Mouse (Mus musculus): ENCODE measurements around the gene Erbb4. TPM values are rescaled to one million over a fixed set of nuclear protein-coding genes. Genes with fewer than 3 reads are reported as not detected.

Gene Erbb4
- polyA plus RNA-seq, 1 experiment from 2014 or later = 0.02 TPM

GRCm38 (mm10) chr1:68839352-68839751 lies 268.5 kb downstream of the Erbb4 start:
- no peak for ATAC-seq
- H3K27ac ChIP-seq (ENCODE audit: low read length) = no peak overlapping the region

GRCm38 (mm10) chr1:68834686-68835085 lies 273.2 kb downstream of the Erbb4 start:
- Histone ChIP-seq H3K4me2 (replicated peaks; ENCODE audit: low read depth, low read length) (no peak overlapping the region), H3K4me3 (ENCODE audit: low read depth, low read length) (no peak overlapping the region), H3K4me1 (ENCODE audit: insufficient read depth, low read depth, low read length) (no peaks in the 10 kb centered on the region), H3K36me3 (ENCODE audit: insufficient read depth, low read length) (no peaks in the 10 kb centered on the region), H3K9ac (replicated peaks; ENCODE audit: low read depth) (no peak overlapping the region), H3K27ac (ENCODE audit: low read length) (no peak overlapping the region), H3K27me3 (replicated peaks; ENCODE audit: insufficient read depth, low read length) (no peaks in the 10 kb centered on the region), H3K9me3 (ENCODE audit: low read length) (no peaks in the 10 kb centered on the region)
- WGBS = 72% methylated on average over 3 of the region's 3 CpGs
- TF ChIP-seq CTCF (IDR thresholded peaks at IDR 0.05) = no peak
- TF ChIP-seq EP300 (IDR thresholded peaks at IDR 0.05) = no peak
- no peak for DNase-seq (ENCODE audit: low spot score)
- ATAC-seq = no peak

More at GRCm38 (mm10) chr1:68839352-68839751, 268.5 kb downstream of the Erbb4 start:
- Histone ChIP-seq H3K4me2 (replicated peaks; ENCODE audit: low read depth, low read length) (no peak overlapping the region), H3K9me3 (ENCODE audit: low read length) (no peaks in the 10 kb centered on the region), H3K4me1 (ENCODE audit: insufficient read depth, low read depth, low read length) (no peaks in the 10 kb centered on the region), H3K9ac (replicated peaks; ENCODE audit: low read depth) (no peak overlapping the region), H3K4me3 (ENCODE audit: low read depth, low read length) (no peak overlapping the region), H3K27me3 (replicated peaks; ENCODE audit: insufficient read depth, low read length) (no peaks in the 10 kb centered on the region), H3K36me3 (ENCODE audit: insufficient read depth, low read length) (no peaks in the 10 kb centered on the region)
- TF ChIP-seq EP300 (IDR thresholded peaks at IDR 0.05) (no peak), CTCF (IDR thresholded peaks at IDR 0.05) (no peak)
- WGBS = 39% methylated on average over 4 of the region's 4 CpGs
- DNase-seq (ENCODE audit: low spot score) = no peak

- H3K36me3 ChIP-seq (ENCODE audit: insufficient read depth, low read length) = no peaks in the 10 kb centered on the region
- ATAC-seq (no peak), DNase-seq (ENCODE audit: low spot score) (no peak)
- H3K27ac ChIP-seq (ENCODE audit: low read length) = no peak overlapping the region
- H3K4me3 ChIP-seq (ENCODE audit: low read depth, low read length) = no peak overlapping the region
- no peaks in the 10 kb centered on the region for H3K27me3 ChIP-seq (replicated peaks; ENCODE audit: insufficient read depth, low read length)
- TF ChIP-seq EP300 (IDR thresholded peaks at IDR 0.05) = no peak
- no peak for TF ChIP-seq CTCF (IDR thresholded peaks at IDR 0.05)
- no peaks in the 10 kb centered on the region for H3K4me1 ChIP-seq (ENCODE audit: insufficient read depth, low read depth, low read length)
- no peaks in the 10 kb centered on the region for H3K9me3 ChIP-seq (ENCODE audit: low read length)
- H3K4me2 ChIP-seq (replicated peaks; ENCODE audit: low read depth, low read length) = no peak overlapping the region
- H3K9ac ChIP-seq (replicated peaks; ENCODE audit: low read depth) = no peak overlapping the region
Measured at GRCm38 (mm10) chr1:68832101-68832500, 275.8 kb downstream of the Erbb4 start.

GRCm38 (mm10) chr1:68831575-68831974 lies 276.3 kb downstream of the Erbb4 start:
- ATAC-seq (no peak), DNase-seq (ENCODE audit: low spot score) (no peak)
- H3K4me3 ChIP-seq (ENCODE audit: low read depth, low read length) = no peak overlapping the region
- no peaks in the 10 kb centered on the region for H3K4me1 ChIP-seq (ENCODE audit: insufficient read depth, low read depth, low read length)
- 74% methylated on average over 1 of the region's 1 CpGs for WGBS
- H3K4me2 ChIP-seq (replicated peaks; ENCODE audit: low read depth, low read length) = no peak overlapping the region
- H3K27ac ChIP-seq (ENCODE audit: low read length) = no peak overlapping the region
- H3K9me3 ChIP-seq (ENCODE audit: low read length) = no peaks in the 10 kb centered on the region
- no peaks in the 10 kb centered on the region for H3K27me3 ChIP-seq (replicated peaks; ENCODE audit: insufficient read depth, low read length)
- no peak overlapping the region for H3K9ac ChIP-seq (replicated peaks; ENCODE audit: low read depth)
- no peaks in the 10 kb centered on the region for H3K36me3 ChIP-seq (ENCODE audit: insufficient read depth, low read length)
- TF ChIP-seq CTCF (IDR thresholded peaks at IDR 0.05) (no peak), EP300 (IDR thresholded peaks at IDR 0.05) (no peak)

- 82% methylated on average over 2 of the region's 2 CpGs for WGBS
- H3K27me3 ChIP-seq (replicated peaks; ENCODE audit: insufficient read depth, low read length) = no peaks in the 10 kb centered on the region
- H3K4me3 ChIP-seq (ENCODE audit: low read depth, low read length) = no peak overlapping the region
- H3K36me3 ChIP-seq (ENCODE audit: insufficient read depth, low read length) = no peaks in the 10 kb centered on the region
- H3K4me2 ChIP-seq (replicated peaks; ENCODE audit: low read depth, low read length) = no peak overlapping the region
- H3K9me3 ChIP-seq (ENCODE audit: low read length) = no peaks in the 10 kb centered on the region
- H3K9ac ChIP-seq (replicated peaks; ENCODE audit: low read depth) = no peak overlapping the region
- no peak for ATAC-seq
- TF ChIP-seq CTCF (IDR thresholded peaks at IDR 0.05) = no peak
- no peak for TF ChIP-seq EP300 (IDR thresholded peaks at IDR 0.05)
- H3K4me1 ChIP-seq (ENCODE audit: insufficient read depth, low read depth, low read length) = no peaks in the 10 kb centered on the region
- no peak overlapping the region for H3K27ac ChIP-seq (ENCODE audit: low read length)
- no peak for DNase-seq (ENCODE audit: low spot score)
Measured at GRCm38 (mm10) chr1:68830501-68831239, 277.2 kb downstream of the Erbb4 start.

GRCm38 (mm10) chr1:68823116-68823644 lies 284.7 kb downstream of the Erbb4 start:
- H3K36me3 ChIP-seq (ENCODE audit: insufficient read depth, low read length) = no peaks in the 10 kb centered on the region
- WGBS = 86% methylated on average over 2 of the region's 2 CpGs
- H3K4me1 ChIP-seq (ENCODE audit: insufficient read depth, low read depth, low read length) = no peaks in the 10 kb centered on the region
- H3K4me3 ChIP-seq (ENCODE audit: low read depth, low read length) = no peak overlapping the region
- ATAC-seq (no peak), DNase-seq (ENCODE audit: low spot score) (no peak)
- H3K27me3 ChIP-seq (replicated peaks; ENCODE audit: insufficient read depth, low read length) = no peaks in the 10 kb centered on the region
- no peaks in the 10 kb centered on the region for H3K9me3 ChIP-seq (ENCODE audit: low read length)
- no peak overlapping the region for H3K27ac ChIP-seq (ENCODE audit: low read length)
- no peak for TF ChIP-seq EP300 (IDR thresholded peaks at IDR 0.05)
- TF ChIP-seq CTCF (IDR thresholded peaks at IDR 0.05) = no peak
- no peak overlapping the region for H3K4me2 ChIP-seq (replicated peaks; ENCODE audit: low read depth, low read length)
- no peak overlapping the region for H3K9ac ChIP-seq (replicated peaks; ENCODE audit: low read depth)

Measured in lung, postnatal 0 days (tissue).